Mouse (Mus musculus): ENCODE measurements around the gene Ptpn21. TPM values are rescaled to one million over a fixed set of nuclear protein-coding genes. Genes with fewer than 3 reads are reported as not detected.

Gene Ptpn21
- total and polyA plus RNA-seq, 3 experiments, result 1.2 to 3.8 TPM; not detected in 1

DNA sequence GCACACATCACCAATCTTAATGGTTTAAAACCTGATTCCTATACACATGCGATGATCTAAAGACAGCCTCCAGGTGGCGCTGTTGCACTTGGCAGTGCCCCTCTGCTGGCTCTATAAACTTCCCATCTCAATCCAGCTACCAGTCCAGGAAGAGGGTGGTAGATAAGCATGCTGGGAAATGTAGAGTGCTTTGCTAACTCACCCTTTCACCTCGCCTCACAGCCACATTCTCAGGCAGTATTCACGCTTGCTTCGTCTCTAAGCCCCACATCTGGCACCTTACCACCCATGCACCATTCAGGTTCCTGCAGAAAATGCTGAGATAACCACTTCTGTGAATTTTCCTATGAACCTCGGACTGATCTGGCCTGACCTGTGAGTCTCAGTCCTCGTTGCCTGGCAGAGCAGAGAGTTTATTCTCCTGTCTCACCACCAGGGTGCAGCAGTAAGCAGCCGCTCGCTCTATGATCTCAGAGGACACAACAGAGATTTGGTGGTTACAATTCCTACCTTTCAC lies 62.5 kb downstream of the Ptpn21 start (continued):
- no peak for TF ChIP-seq USF1 (IDR thresholded peaks at IDR 0.05; ENCODE audit: low read depth, low read length)

GRCm38 (mm10) chr12:98673879-98674278 lies 63.3 kb downstream of the Ptpn21 start:
- Histone ChIP-seq H3K9ac (ENCODE audit: control insufficient read depth, low read depth, low read length, poor library complexity, severe bottlenecking) (no peak overlapping the region), H3K27me3 (ENCODE audit: control insufficient read depth in 1 of 2, insufficient read depth in 2 of 2, low read length in 2 of 2) (no peaks in the 10 kb centered on the region), H3K4me3 (ENCODE audit: control insufficient read depth in 1 of 2, insufficient read depth in 1 of 2, low read depth in 2 of 2, low read length in 2 of 2) (no peak overlapping the region), H3K4me1 (ENCODE audit: control insufficient read depth in 1 of 2, insufficient read depth in 2 of 2, low read length in 2 of 2) (no peaks in the 10 kb centered on the region; a peak in 1 of 4 replicates), H3K36me3 (ENCODE audit: control insufficient read depth in 1 of 2, insufficient read depth in 2 of 2, low read length in 2 of 2) (peaks cover 0 to 2% of the 10 kb centered on the region in 2 experiments; a peak in 1 of 4 replicates), H3K79me2 (ENCODE audit: control insufficient read depth, insufficient read depth, low read length, poor library complexity) (no peaks in the 10 kb centered on the region), H3K9me3 (replicated peaks; ENCODE audit: insufficient read depth, low read length) (no peaks in the 10 kb centered on the region), H3K27ac (ENCODE audit: control insufficient read depth, low read depth, low read length) (no peak overlapping the region)
- no peak for DNase-seq (ENCODE audit: low read depth, low spot score)
- no peak for TF ChIP-seq CHD1 (IDR thresholded peaks at IDR 0.05; ENCODE audit: low read depth, low read length)
- no peak for TF ChIP-seq GABPA (IDR thresholded peaks at IDR 0.05; ENCODE audit: low read depth, low read length)
- TF ChIP-seq POLR2AphosphoS5 (IDR thresholded peaks at IDR 0.05; ENCODE audit: borderline replicate concordance, low read depth, low read length), result no peak
- TF ChIP-seq CHD2 (IDR thresholded peaks at IDR 0.05; ENCODE audit: low read length), result no peak
- no peak for TF ChIP-seq MAX (IDR thresholded peaks at IDR 0.05; ENCODE audit: low read length)
- TF ChIP-seq E2F4 (IDR thresholded peaks at IDR 0.05; ENCODE audit: borderline replicate concordance, low read depth, low read length), result no peak
- no peak for TF ChIP-seq ELF1 (IDR thresholded peaks at IDR 0.05; ENCODE audit: low read depth, low read length)
- no peak for TF ChIP-seq TCF12 (IDR thresholded peaks at IDR 0.05; ENCODE audit: low read depth, low read length)
- no peak for TF ChIP-seq RCOR1 (IDR thresholded peaks at IDR 0.05; ENCODE audit: low read depth, low read length)
- TF ChIP-seq KAT2A (conservative IDR thresholded peaks at IDR 0.05; ENCODE audit: low read depth, low read length), result no peak
- no peak for TF ChIP-seq HCFC1 (IDR thresholded peaks at IDR 0.05; ENCODE audit: low read depth, low read length)
- no peak for TF ChIP-seq JUND (IDR thresholded peaks at IDR 0.05; ENCODE audit: low read depth, low read length)
- TF ChIP-seq MEF2A (IDR thresholded peaks at IDR 0.05; ENCODE audit: extremely low read depth, insufficient replicate concordance, low read depth, low read length, poor library complexity, severe bottlenecking), result no peak
- TF ChIP-seq UBTF (IDR thresholded peaks at IDR 0.05; ENCODE audit: borderline replicate concordance, insufficient read depth, low read depth, low read length), result no peak
- TF ChIP-seq GATA1 (IDR thresholded peaks at IDR 0.05; ENCODE audit: low read depth, low read length), result no peak
- TF ChIP-seq USF1 (IDR thresholded peaks at IDR 0.05; ENCODE audit: low read depth, low read length), result no peak

DNA sequence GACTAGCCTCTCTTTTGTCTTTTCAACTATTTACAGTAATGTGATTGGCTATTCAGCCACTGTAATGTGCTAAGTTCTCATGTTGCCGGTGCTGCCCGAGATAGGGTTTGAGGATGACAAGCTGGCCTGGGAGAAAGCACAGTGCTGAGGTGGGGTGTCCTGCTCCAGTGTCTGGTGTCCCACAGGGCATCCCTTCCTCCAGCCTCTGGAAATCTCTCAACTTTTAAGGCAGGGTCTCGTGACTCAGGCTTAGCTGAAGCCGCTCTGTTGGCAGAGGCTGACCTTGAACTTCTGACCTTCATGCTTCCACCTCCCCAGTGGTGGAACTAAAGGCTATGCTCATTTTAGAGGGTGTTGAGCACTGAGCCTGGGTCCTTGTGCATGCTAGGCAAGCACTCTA lies 66.8 kb downstream of the Ptpn21 start:
- Histone ChIP-seq H3K4me1 (ENCODE audit: control insufficient read depth in 1 of 2, insufficient read depth in 2 of 2, low read length in 2 of 2) (peaks cover 3 to 4% of the 10 kb centered on the region in 2 experiments; a peak in 2 of 4 replicates), H3K9ac (ENCODE audit: control insufficient read depth, low read depth, low read length, poor library complexity, severe bottlenecking) (no peak overlapping the region), H3K79me2 (ENCODE audit: control insufficient read depth, insufficient read depth, low read length, poor library complexity) (no peaks in the 10 kb centered on the region), H3K27ac (ENCODE audit: control insufficient read depth, low read depth, low read length) (no peak overlapping the region), H3K27me3 (ENCODE audit: control insufficient read depth in 1 of 2, insufficient read depth in 2 of 2, low read length in 2 of 2) (no peaks in the 10 kb centered on the region), H3K4me3 (ENCODE audit: control insufficient read depth in 1 of 2, insufficient read depth in 1 of 2, low read depth in 2 of 2, low read length in 2 of 2) (no peak overlapping the region), H3K9me3 (replicated peaks; ENCODE audit: insufficient read depth, low read length) (no peaks in the 10 kb centered on the region), H3K36me3 (ENCODE audit: control insufficient read depth in 1 of 2, insufficient read depth in 2 of 2, low read length in 2 of 2) (peaks cover 0 to 4% of the 10 kb centered on the region in 2 experiments; a peak in 1 of 4 replicates)
- TF ChIP-seq ZKSCAN1 (IDR thresholded peaks at IDR 0.05; ENCODE audit: low read depth, low read length), result no peak
- no peak for TF ChIP-seq ZNF384 (IDR thresholded peaks at IDR 0.05; ENCODE audit: low read depth, low read length)
- TF ChIP-seq CTCF (IDR thresholded peaks at IDR 0.05 in 2 of 3, conservative IDR thresholded peaks at IDR 0.05 in 1 of 3; ENCODE audit: control insufficient read depth in 1 of 3, insufficient read depth in 1 of 3, low read depth in 2 of 3, low read length in 3 of 3, poor library complexity in 1 of 3, severe bottlenecking in 1 of 3), result no peak
- no peak for TF ChIP-seq BHLHE40 (IDR thresholded peaks at IDR 0.05; ENCODE audit: borderline replicate concordance, low read depth, low read length)
- no peak for TF ChIP-seq ELF1 (IDR thresholded peaks at IDR 0.05; ENCODE audit: low read depth, low read length)
- no peak for TF ChIP-seq TBP (IDR thresholded peaks at IDR 0.05; ENCODE audit: low read depth, low read length)
- no peak for TF ChIP-seq JUND (IDR thresholded peaks at IDR 0.05; ENCODE audit: low read depth, low read length)
- TF ChIP-seq MEF2A (IDR thresholded peaks at IDR 0.05; ENCODE audit: extremely low read depth, insufficient replicate concordance, low read depth, low read length, poor library complexity, severe bottlenecking), result no peak
- TF ChIP-seq USF2 (IDR thresholded peaks at IDR 0.05; ENCODE audit: borderline replicate concordance in 1 of 2, insufficient read depth in 1 of 2, low read depth in 1 of 2, low read length in 2 of 2), result no peak
- TF ChIP-seq USF1 (IDR thresholded peaks at IDR 0.05; ENCODE audit: low read depth, low read length), result no peak
- no peak for TF ChIP-seq MAX (IDR thresholded peaks at IDR 0.05; ENCODE audit: low read length)
- no peak for TF ChIP-seq CHD2 (IDR thresholded peaks at IDR 0.05; ENCODE audit: low read length)
- TF ChIP-seq CHD1 (IDR thresholded peaks at IDR 0.05; ENCODE audit: low read depth, low read length), result no peak
- no peak for TF ChIP-seq UBTF (IDR thresholded peaks at IDR 0.05; ENCODE audit: borderline replicate concordance, insufficient read depth, low read depth, low read length)
- no peak for TF ChIP-seq POLR2A (IDR thresholded peaks at IDR 0.05; ENCODE audit: control insufficient read depth in 1 of 2, insufficient read depth in 1 of 2, low read depth in 1 of 2, low read length in 2 of 2, poor library complexity in 1 of 2)
- TF ChIP-seq ZC3H11A (IDR thresholded peaks at IDR 0.05; ENCODE audit: low read depth, low read length), result no peak
- TF ChIP-seq SMC3 (IDR thresholded peaks at IDR 0.05; ENCODE audit: low read depth, low read length), result no peak
- TF ChIP-seq KAT2A (conservative IDR thresholded peaks at IDR 0.05; ENCODE audit: low read depth, low read length), result no peak
- no peak for DNase-seq (ENCODE audit: low read depth, low spot score)
